Mouse (Mus musculus) spleen, postnatal 10 days (tissue): ENCODE data around the gene Fsd1l.

Experiments
- DNase-seq, 2 experiments: peaks; one replicate each; pipeline ENCODE4 v3.0.0; 2021 to 2022; ENCODE audit warnings: low spot score in 2 of 2

Fsd1l gene

DNA sequence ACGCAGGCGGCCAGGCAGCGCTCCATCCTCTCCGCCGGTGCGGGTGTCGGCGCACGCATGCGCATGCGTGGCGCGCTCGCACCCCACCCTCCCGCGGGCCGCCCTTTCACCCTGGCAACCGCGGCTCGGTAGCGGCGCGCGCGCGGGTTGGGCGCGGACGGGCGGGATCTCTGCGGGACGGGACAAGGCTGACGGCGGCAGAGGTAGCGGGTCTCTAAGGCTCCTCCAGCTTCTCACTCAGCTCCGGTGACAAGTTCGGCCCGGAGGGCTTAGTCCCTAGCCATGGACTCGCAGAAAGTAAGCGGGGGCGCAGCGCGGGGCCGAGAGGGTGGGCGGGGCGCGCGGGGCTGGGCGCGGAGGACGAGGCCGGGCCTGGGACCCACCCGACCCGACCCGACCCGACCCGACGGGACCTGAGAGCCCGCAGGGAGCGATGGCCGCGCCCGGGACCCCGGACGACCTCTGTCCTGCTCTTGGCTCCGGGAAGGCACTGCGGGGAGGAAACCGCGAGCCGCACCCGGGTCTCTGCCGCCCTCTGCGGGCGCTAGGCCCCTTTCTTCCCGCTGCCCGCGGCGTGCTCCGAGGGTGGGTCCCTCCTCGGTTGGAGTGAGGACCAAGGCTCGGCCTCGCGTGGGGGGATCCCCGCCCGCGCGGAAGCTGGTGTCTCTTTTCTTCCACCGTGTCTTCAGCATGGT lies at the start of gene Fsd1l:
TSS of gene Fsd1l (plus strand) at position 156 of the 695 bp plus-strand sequence.
- DNase-seq = peak; percentile 51 to 75

GRCm38 (mm10) chr4:53587676-53588075 lies 43.6 kb upstream of the Fsd1l start:
- no peak for DNase-seq

DNA sequence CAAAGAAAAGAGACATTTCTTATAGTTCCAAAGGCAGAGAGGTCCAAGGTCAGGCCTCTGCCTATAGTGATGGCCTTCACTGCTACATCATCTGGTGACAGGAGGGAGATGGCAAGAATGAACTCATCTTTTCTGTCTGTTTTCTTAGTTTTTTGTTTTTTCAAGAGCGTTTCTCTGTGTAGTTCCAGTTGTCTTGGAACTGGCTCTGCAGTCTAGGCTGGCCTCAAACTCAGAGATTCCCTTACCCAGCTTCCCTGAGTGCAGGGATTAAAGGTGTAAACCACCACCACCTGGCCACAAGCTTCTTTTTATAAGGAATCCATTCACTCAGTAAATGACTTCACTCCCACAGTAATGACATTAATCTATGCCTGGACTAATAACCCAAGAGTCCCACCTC lies 42.3 kb upstream of the Fsd1l start:
- no peak for DNase-seq

GRCm38 (mm10) chr4:53589466-53589865 lies 41.8 kb upstream of the Fsd1l start:
- no peak for DNase-seq

DNA sequence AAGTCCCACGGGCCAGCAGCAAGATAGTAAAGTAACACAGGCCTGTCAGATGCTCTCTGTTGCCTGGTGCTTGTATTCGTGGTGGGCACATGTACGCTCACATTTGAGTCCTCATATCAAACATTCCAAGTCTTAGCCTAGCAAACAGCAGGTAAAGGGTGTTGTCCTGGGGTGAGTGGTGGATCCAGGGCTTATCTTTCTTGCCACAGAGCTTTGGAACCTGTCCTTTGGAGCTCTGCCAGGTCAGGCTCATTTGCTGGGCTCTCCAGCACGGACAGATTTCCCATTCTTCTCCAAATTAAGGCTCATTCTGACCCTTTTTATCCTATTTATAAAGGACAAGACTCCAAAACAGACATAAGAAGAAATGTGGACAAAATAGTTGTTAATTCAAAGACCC lies 41.1 kb upstream of the Fsd1l start:
- DNase-seq = no peak

- no peak for DNase-seq
Measured at GRCm38 (mm10) chr4:53590691-53591447, 40.4 kb upstream of the Fsd1l start.

GRCm38 (mm10) chr4:53591536-53591935 lies 39.7 kb upstream of the Fsd1l start:
- no peak for DNase-seq

DNA sequence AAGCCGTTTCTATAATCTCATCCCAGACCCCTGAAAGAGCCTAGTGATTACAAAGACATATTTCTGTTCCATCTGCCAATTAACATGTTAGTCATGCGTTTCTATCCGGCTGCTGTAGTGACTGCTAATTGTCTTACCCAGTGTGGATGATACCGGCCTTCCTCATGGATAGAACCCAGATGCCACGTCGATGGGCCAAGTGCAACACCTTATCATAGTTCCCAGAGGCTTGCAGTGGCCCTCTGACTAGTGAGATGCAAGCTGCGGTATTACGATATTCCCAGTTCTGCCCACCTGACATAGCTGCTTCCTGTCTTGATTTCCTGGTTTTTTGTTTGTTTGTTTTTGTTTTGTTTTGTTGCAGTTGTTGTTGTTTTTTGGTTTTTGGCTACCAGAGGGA lies 39.3 kb upstream of the Fsd1l start:
- no peak for DNase-seq

- no peak for DNase-seq
Measured at GRCm38 (mm10) chr4:53592386-53592785, 38.9 kb upstream of the Fsd1l start.

DNA sequence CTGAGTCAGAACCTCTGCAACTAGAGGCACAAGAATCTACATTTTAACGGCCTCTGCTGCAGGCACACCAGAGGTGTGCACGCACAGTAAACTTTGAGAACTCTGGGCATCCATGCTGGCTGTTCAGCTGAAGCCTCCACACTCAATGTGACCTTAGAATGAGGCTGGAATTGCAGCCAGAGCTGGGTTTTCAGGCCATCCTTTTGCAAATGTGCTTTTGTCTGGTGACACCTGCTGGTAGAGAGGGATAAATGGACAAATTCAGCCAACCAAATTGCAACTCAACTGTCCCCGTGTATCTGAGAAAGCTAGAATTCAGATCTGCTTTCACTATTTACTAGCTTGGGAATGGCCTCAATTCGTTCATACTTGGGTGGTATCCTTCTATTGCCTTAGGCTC lies 37.1 kb upstream of the Fsd1l start:
- DNase-seq = peak in 1 of 2 experiments; percentile 22

- DNase-seq = no peak
Measured at GRCm38 (mm10) chr4:53595246-53596062, 35.8 kb upstream of the Fsd1l start.

- DNase-seq = no peak
Measured at GRCm38 (mm10) chr4:53596063-53596895, 35.0 kb upstream of the Fsd1l start.

DNA sequence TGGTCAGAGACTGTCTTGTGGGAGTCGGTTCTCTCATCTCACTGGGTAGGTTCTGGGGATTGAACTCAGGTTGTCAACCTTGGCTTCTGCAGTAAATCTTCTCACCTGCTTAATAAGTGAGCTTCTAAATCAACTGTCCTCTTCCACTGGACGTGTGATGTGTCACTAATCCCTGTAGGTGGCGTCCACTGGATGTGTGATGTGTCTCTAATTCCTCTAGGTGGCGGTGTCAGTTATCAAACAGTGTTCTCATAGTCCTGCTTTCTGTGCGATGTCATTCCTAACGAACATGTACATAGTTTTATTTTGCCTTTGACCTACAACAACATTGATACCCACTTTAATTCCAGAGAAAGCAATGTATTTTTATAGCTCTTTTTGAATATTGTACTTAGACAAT lies 30.8 kb upstream of the Fsd1l start:
- DNase-seq = no peak

DNA sequence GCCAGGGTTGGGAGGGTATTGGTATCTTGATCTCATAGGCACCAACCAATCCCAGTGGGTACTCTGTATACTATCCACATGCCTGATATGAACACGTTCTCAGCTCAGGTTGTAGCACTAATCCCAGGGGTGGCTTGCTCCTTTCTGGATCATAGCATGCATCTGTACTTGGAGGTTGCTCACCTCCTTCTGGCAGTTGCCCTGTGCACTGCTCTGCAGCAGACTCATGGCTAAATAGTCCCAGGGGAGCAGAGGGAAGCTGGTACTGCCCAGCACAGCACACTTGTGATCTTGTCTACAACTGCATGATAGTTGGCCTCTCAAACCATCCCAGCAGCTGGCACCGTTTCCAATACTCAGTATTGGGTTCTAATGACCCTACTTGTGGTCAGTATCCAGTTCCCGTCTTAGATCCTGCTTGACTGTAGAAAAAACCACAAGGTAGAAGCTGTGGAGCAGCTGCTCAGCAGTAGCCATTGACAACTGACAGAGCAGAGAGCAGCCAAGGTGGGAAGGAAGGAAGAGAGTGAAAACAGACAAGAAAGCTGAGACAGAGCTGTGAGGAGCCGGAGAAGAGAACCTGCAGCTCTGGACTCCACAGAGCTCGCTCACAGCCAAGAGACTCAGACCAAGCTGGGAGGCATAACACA lies 16.6 kb upstream of the Fsd1l start:
- DNase-seq = no peak

GRCm38 (mm10) chr4:53617968-53618367 lies 13.3 kb upstream of the Fsd1l start:
- DNase-seq = no peak

- no peak for DNase-seq
Measured at GRCm38 (mm10) chr4:53620104-53620503, 11.2 kb upstream of the Fsd1l start.

DNA sequence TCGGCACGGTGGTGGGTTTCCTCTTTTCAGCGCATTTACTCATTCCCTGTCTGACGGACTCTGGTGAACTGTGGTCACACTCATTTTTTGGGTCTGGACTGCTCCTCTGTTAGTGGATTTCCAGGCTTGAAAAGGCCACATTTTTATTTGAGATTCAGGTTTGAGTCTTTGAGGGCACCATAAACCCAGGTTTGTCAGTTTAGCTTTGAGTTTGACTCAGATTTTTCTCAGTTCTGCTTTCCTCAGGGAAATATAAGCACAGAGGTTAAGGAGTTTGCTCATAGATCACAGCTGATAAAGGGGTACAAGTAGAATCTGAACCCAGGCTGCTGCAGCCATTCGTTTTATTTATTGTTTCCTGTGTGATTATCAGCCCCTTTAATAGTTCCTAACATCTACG lies 10.2 kb upstream of the Fsd1l start:
- no peak for DNase-seq

GRCm38 (mm10) chr4:53621490-53621889 lies 9.8 kb upstream of the Fsd1l start:
- no peak for DNase-seq

- DNase-seq = no peak
Measured at GRCm38 (mm10) chr4:53623711-53624110, 7.6 kb upstream of the Fsd1l start.

DNA sequence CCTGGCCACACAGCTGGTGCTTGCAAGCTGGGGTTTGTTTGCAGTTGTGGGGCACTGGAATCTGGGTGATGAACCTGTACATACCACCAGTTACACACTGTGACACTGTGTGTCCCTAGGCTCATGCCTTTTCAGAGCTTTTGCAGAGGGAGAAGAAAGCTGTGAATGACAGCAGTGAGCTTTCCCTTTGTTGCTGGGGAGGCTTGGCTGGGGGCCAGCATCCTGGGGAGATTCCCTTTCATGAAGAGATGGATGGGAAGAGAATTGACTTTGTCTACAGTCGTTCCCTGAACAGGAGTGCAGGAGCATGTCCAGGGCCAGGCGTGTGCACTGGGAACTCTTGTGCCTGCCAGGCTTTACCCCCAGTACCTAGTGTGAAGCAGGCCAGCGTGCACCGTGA lies 6.5 kb upstream of the Fsd1l start:
- DNase-seq = peak in 1 of 2 experiments; percentile 25

- no peak for DNase-seq
Measured at GRCm38 (mm10) chr4:53625263-53625662, 6.0 kb upstream of the Fsd1l start.
